Mouse (Mus musculus): ENCODE measurements around the gene Eddm3b. TPM values are rescaled to one million over a fixed set of nuclear protein-coding genes. Genes with fewer than 3 reads are reported as not detected.
A peak's percentile ranks its signal among the peaks of the same experiment; 100 is the strongest.

Eddm3b gene
- polyA plus RNA-seq, 1 experiment from 2014 or later = not detected

DNA sequence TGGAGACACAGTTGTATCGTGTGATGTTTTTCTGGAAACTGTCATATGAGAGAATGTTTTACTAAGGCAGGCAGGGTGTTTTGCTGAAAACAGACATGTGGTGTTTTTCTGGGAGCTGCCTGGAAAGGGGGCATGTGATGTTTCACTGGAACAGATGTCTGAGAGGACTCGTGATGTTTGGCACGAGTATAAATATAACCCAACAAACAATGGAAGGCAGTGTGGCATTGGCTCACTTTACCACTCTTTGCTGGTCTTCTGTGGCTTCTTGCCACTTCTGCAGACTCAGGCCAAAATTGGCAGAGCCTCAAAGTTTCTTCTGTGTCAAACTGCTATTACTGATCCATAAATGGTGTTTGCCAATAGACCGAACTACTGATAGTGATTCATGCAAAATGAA is 29.1 kb downstream of the Eddm3b start:
- Histone ChIP-seq H3K36me3 (ENCODE audit: control insufficient read depth, insufficient read depth, low read length) (no peaks in the 10 kb centered on the region), H3K9me3 (ENCODE audit: control insufficient read depth, low read length) (no peaks in the 10 kb centered on the region), H3K27me3 (ENCODE audit: control insufficient read depth, insufficient read depth, low read length) (no peaks in the 10 kb centered on the region), H3K4me3 (ENCODE audit: low read depth, low read length) (no peak overlapping the region), H3K9ac (ENCODE audit: low read length) (no peak overlapping the region), H3K27ac (replicated peaks) (no peak overlapping the region), H3K4me1 (replicated peaks; ENCODE audit: control insufficient read depth, insufficient read depth) (no peaks in the 10 kb centered on the region), H3K4me2 (replicated peaks; ENCODE audit: low read depth) (no peak overlapping the region)
- DNase-seq (ENCODE audit: low spot score) (no peak), ATAC-seq (ENCODE audit: low FRiP score, low TSS enrichment) (no peak)
- no peak for TF ChIP-seq EP300 (optimal IDR thresholded peaks at IDR 0.05)
- WGBS = 57% methylated on average over 4 of the region's 4 CpGs

- 77% methylated on average over 2 of the region's 2 CpGs for WGBS
- TF ChIP-seq CTCF (IDR thresholded peaks at IDR 0.05; ENCODE audit: low read depth) = no peak
- no peak for TF ChIP-seq EP300 (optimal IDR thresholded peaks at IDR 0.05)
- ATAC-seq (ENCODE audit: low FRiP score, low TSS enrichment) = no peak
Measured at GRCm38 (mm10) chr14:51143937-51144336, 29.7 kb downstream of the Eddm3b start.

DNA sequence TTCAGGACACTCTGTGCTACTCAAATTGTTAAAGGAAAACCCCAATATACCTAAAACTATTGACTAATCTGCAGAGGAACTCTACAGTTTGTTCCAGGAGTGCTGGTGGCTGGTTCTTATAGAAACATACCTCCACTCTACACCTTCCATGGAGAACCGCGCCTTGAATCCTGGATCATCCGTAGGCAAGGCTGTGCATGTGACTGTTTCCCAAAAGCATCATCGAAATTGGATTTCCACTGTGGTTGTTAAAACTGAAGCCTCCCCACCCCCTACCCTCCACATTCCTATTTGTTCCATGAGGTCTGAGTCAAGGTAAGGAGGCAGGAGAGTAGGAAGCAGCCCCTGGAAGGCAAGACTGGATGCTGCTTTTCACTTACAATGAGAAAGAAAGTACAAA is 30.2 kb downstream of the Eddm3b start:
- Histone ChIP-seq H3K4me2 (replicated peaks; ENCODE audit: low read depth) (no peak overlapping the region), H3K36me3 (ENCODE audit: control insufficient read depth, insufficient read depth, low read length) (no peaks in the 10 kb centered on the region), H3K27me3 (ENCODE audit: control insufficient read depth, insufficient read depth, low read length) (no peaks in the 10 kb centered on the region), H3K4me3 (ENCODE audit: low read depth, low read length) (no peak overlapping the region), H3K9ac (ENCODE audit: low read length) (no peak overlapping the region), H3K4me1 (replicated peaks; ENCODE audit: control insufficient read depth, insufficient read depth) (no peaks in the 10 kb centered on the region), H3K9me3 (ENCODE audit: control insufficient read depth, low read length) (no peaks in the 10 kb centered on the region), H3K27ac (replicated peaks) (no peak overlapping the region)
- DNase-seq (ENCODE audit: low spot score) = no peak
- 87% methylated on average over 4 of the region's 4 CpGs for WGBS
- no peak for ATAC-seq (ENCODE audit: low FRiP score, low TSS enrichment)
- TF ChIP-seq EP300 (optimal IDR thresholded peaks at IDR 0.05) (no peak), CTCF (IDR thresholded peaks at IDR 0.05; ENCODE audit: low read depth) (no peak)

More at GRCm38 (mm10) chr14:51143937-51144336, 29.7 kb downstream of the Eddm3b start:
- Histone ChIP-seq H3K36me3 (ENCODE audit: control insufficient read depth, insufficient read depth, low read length) (no peaks in the 10 kb centered on the region), H3K9me3 (ENCODE audit: control insufficient read depth, low read length) (no peaks in the 10 kb centered on the region), H3K4me1 (replicated peaks; ENCODE audit: control insufficient read depth, insufficient read depth) (no peaks in the 10 kb centered on the region), H3K4me3 (ENCODE audit: low read depth, low read length) (no peak overlapping the region), H3K4me2 (replicated peaks; ENCODE audit: low read depth) (no peak overlapping the region), H3K9ac (ENCODE audit: low read length) (no peak overlapping the region), H3K27ac (replicated peaks) (no peak overlapping the region), H3K27me3 (ENCODE audit: control insufficient read depth, insufficient read depth, low read length) (no peaks in the 10 kb centered on the region)
- DNase-seq (ENCODE audit: low spot score) = no peak

DNA sequence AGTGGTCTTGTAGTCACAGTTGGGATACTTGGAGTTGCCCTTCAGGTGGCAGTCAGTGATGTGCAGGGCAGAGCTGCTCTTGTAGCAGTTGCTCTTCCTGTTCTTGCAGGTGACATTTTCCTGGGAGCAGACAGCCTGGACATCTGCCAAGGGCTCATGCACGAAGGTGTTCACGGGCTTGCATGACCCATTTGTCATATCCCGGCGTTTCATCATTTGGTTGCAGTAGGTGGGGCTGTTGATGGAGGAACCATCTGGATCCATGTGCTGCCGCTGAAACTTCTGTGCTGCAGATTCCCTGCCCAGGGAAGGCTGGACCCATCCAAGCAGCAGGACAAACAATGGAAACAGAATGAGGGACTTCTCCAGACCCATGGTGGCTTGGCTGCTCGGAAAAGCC is 31.3 kb downstream of the Eddm3b start:
- WGBS = 49% methylated on average over 6 of the region's 6 CpGs
- ATAC-seq (ENCODE audit: low FRiP score, low TSS enrichment) = 0 out of 2 replicates have a peak, but pooled peaks have one; percentile 21
- DNase-seq (ENCODE audit: low spot score) = no peak

DNA sequence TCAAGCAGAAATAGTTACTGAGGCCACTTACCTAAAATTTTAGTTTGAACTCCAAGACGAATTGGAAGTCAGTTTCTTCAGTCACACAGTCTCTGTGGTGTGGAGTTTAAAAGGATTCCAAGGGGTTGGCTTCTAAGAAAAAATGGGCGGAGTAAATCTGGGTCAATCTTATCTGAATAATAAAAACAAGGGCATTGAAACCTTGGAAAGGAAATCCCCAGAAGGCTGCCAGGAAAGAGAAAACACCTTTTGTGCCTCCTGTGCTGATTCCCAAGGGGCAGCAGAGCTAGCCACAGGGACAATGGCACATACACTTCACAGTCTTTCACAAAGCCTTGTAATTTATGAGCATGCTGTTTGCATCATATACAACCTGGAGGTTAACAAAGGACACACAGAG is 32.5 kb downstream of the Eddm3b start, which contains the start of gene Rnase1:
TSS of gene Rnase1 (minus strand) at position 101 of the 400 bp plus-strand sequence.
- no peak for TF ChIP-seq CTCF (IDR thresholded peaks at IDR 0.05; ENCODE audit: low read depth)
- TF ChIP-seq EP300 (optimal IDR thresholded peaks at IDR 0.05) = no peak
- H3K9ac ChIP-seq (ENCODE audit: low read length) = no peak within 1 kb of the TSS
- no peaks in the 10 kb centered on the region for H3K4me1 ChIP-seq (replicated peaks; ENCODE audit: control insufficient read depth, insufficient read depth)
- DNase-seq (ENCODE audit: low spot score) (no peak), ATAC-seq (ENCODE audit: low FRiP score, low TSS enrichment) (no peak)
- no peak within 1 kb of the TSS for H3K4me3 ChIP-seq (ENCODE audit: low read depth, low read length)
- WGBS = 50% methylated on average over 2 of the region's 2 CpGs
- H3K4me2 ChIP-seq (replicated peaks; ENCODE audit: low read depth) = no peak within 1 kb of the TSS
- H3K27ac ChIP-seq (replicated peaks) = peak within 1 kb of the TSS; percentile 49
- no peaks in the 10 kb centered on the region for H3K36me3 ChIP-seq (ENCODE audit: control insufficient read depth, insufficient read depth, low read length)
- H3K9me3 ChIP-seq (ENCODE audit: control insufficient read depth, low read length) = no peaks in the 10 kb centered on the region
- no peaks in the 10 kb centered on the region for H3K27me3 ChIP-seq (ENCODE audit: control insufficient read depth, insufficient read depth, low read length)

More for the DNA sequence above, 31.3 kb downstream of the Eddm3b start:
- H3K4me1 ChIP-seq (replicated peaks; ENCODE audit: control insufficient read depth, insufficient read depth) = no peaks in the 10 kb centered on the region
- no peak overlapping the region for H3K27ac ChIP-seq (replicated peaks)
- H3K9ac ChIP-seq (ENCODE audit: low read length) = no peak overlapping the region
- no peaks in the 10 kb centered on the region for H3K9me3 ChIP-seq (ENCODE audit: control insufficient read depth, low read length)
- H3K4me3 ChIP-seq (ENCODE audit: low read depth, low read length) = no peak overlapping the region
- no peak overlapping the region for H3K4me2 ChIP-seq (replicated peaks; ENCODE audit: low read depth)
- TF ChIP-seq CTCF (IDR thresholded peaks at IDR 0.05; ENCODE audit: low read depth) = no peak
- no peak for TF ChIP-seq EP300 (optimal IDR thresholded peaks at IDR 0.05)
- no peaks in the 10 kb centered on the region for H3K27me3 ChIP-seq (ENCODE audit: control insufficient read depth, insufficient read depth, low read length)
- H3K36me3 ChIP-seq (ENCODE audit: control insufficient read depth, insufficient read depth, low read length) = no peaks in the 10 kb centered on the region

- Histone ChIP-seq H3K27ac (replicated peaks) (peak overlapping the region; percentile 24), H3K4me3 (ENCODE audit: low read depth, low read length) (no peak overlapping the region), H3K4me1 (replicated peaks; ENCODE audit: control insufficient read depth, insufficient read depth) (no peaks in the 10 kb centered on the region), H3K27me3 (ENCODE audit: control insufficient read depth, insufficient read depth, low read length) (no peaks in the 10 kb centered on the region), H3K9ac (ENCODE audit: low read length) (no peak overlapping the region), H3K9me3 (ENCODE audit: control insufficient read depth, low read length) (no peaks in the 10 kb centered on the region), H3K4me2 (replicated peaks; ENCODE audit: low read depth) (no peak overlapping the region), H3K36me3 (ENCODE audit: control insufficient read depth, insufficient read depth, low read length) (no peaks in the 10 kb centered on the region)
- ATAC-seq (ENCODE audit: low FRiP score, low TSS enrichment) (no peak), DNase-seq (ENCODE audit: low spot score) (no peak)
- 54% methylated on average over 3 of the region's 3 CpGs for WGBS
- no peak for TF ChIP-seq CTCF (IDR thresholded peaks at IDR 0.05; ENCODE audit: low read depth)
- TF ChIP-seq EP300 (optimal IDR thresholded peaks at IDR 0.05) = no peak
Measured at GRCm38 (mm10) chr14:51148006-51148405, 33.8 kb downstream of the Eddm3b start.
